Mouse (Mus musculus): Measurements from ENCODE around the gene Otud7b.

DNA sequence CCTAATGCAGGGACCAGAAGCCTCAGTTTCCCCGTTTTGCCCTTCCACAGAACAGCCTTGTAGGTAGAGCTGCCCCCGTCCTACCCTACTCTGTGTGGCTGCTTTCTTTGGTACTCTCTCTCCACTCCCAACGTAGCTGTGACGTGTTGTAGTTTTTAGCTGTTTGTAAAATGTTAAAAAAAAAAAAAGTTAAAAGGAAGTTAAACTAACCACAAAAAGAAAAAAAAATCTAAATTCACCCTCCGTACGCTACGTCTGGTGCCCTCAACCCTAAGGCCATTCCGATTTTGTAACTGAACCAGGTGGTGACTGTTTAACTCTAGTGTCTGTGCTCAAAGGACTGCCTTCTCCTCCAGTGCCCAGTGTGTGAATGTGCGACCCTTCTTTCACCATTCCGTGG is 90.6 kb downstream of the Otud7b start:
- TF ChIP-seq POLR2A (IDR thresholded peaks at IDR 0.05; ENCODE audit: low read depth, low read length) (no peak), CTCF (IDR thresholded peaks at IDR 0.05; ENCODE audit: extremely low read depth, insufficient read length, insufficient replicate concordance, low read depth, low read length) (no peak)
